Mouse (Mus musculus): ENCODE data around the gene Rnf217. TPM values are rescaled to one million over a fixed set of nuclear protein-coding genes. Genes with fewer than 3 reads are reported as not detected.

Gene Rnf217
- total and polyA plus RNA-seq, 3 experiments: not detected

DNA sequence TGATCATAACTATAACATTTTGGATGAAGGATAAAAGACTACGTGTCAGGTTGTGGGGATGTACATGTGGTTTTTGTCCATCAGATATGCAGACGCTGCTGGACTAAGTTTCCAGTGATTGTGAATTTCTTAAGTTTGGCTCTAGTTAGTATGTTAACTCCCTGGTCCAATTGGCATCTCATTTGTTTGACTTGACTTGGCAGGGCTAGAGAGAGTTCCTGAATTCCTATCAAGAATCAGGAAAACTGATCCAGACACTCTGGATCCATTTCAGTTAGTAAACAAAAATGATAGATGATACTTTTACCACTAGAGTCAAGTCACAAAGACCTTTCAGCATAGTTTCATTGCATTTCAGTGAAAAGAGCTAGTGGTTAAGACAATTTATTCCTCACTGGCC is 112.1 kb downstream of the Rnf217 start:
- no peak for DNase-seq (ENCODE audit: extremely low read depth)
- H3K9ac ChIP-seq (ENCODE audit: insufficient read depth, low read depth): no peak overlapping the region
- H3K4me3 ChIP-seq (replicated peaks in 1 of 3; ENCODE audit: low read depth in 2 of 3, low read length in 2 of 3, poor library complexity in 1 of 3): no peak overlapping the region
- no peaks in the 10 kb centered on the region for H3K36me3 ChIP-seq (replicated peaks in 1 of 2; ENCODE audit: control insufficient read depth in 1 of 2, insufficient read depth in 1 of 2, low read length in 1 of 2)
- TF ChIP-seq RCOR1 (conservative IDR thresholded peaks at IDR 0.05; ENCODE audit: low read depth, low read length): no peak
- TF ChIP-seq NRF1 (IDR thresholded peaks at IDR 0.05; ENCODE audit: low read depth, low read length): no peak
- TF ChIP-seq SMC3 (IDR thresholded peaks at IDR 0.05; ENCODE audit: low read depth, low read length): no peak
- TF ChIP-seq MAZ (IDR thresholded peaks at IDR 0.05; ENCODE audit: low read depth, low read length): no peak
- TF ChIP-seq SIN3A (IDR thresholded peaks at IDR 0.05; ENCODE audit: low read length): no peak
- no peak for TF ChIP-seq RAD21 (IDR thresholded peaks at IDR 0.05; ENCODE audit: low read depth, low read length)
- no peak for TF ChIP-seq KAT2A (IDR thresholded peaks at IDR 0.05; ENCODE audit: insufficient replicate concordance, low read length)
- TF ChIP-seq PAX5 (IDR thresholded peaks at IDR 0.05; ENCODE audit: low read length): no peak
- no peak for TF ChIP-seq TBP (conservative IDR thresholded peaks at IDR 0.05; ENCODE audit: low read depth, low read length)
- no peak for TF ChIP-seq USF1 (IDR thresholded peaks at IDR 0.05; ENCODE audit: low read depth, low read length)
- TF ChIP-seq CHD2 (IDR thresholded peaks at IDR 0.05; ENCODE audit: low read length): no peak
- no peak for TF ChIP-seq POLR2AphosphoS2 (IDR thresholded peaks at IDR 0.05; ENCODE audit: low read depth, low read length)
- TF ChIP-seq USF2 (conservative IDR thresholded peaks at IDR 0.05; ENCODE audit: low read depth, low read length): no peak
- TF ChIP-seq E2F4 (IDR thresholded peaks at IDR 0.05; ENCODE audit: insufficient replicate concordance, low read depth, low read length): no peak
- TF ChIP-seq GABPA (IDR thresholded peaks at IDR 0.05; ENCODE audit: insufficient replicate concordance, low read depth, low read length): no peak
- TF ChIP-seq MEF2A (IDR thresholded peaks at IDR 0.05; ENCODE audit: borderline replicate concordance, low read depth, low read length): no peak
- H3K9me3 ChIP-seq (replicated peaks; ENCODE audit: low read length): no peaks in the 10 kb centered on the region
- H3K79me2 ChIP-seq (replicated peaks; ENCODE audit: control insufficient read depth, extremely low read depth, insufficient read depth, poor library complexity, severe bottlenecking): no peaks in the 10 kb centered on the region
- H3K4me1 ChIP-seq (ENCODE audit: control insufficient read depth in 1 of 2, insufficient read depth in 2 of 2): no peaks in the 10 kb centered on the region
- dilution Hi-C loops (cut with MboI; ENCODE audit: extremely low pct_ligation_motif_present, extremely low pct_unique_long_range_greater_than_20kb, low sequenced_read_pairs) (no loop called here), in situ Hi-C loops (cut with MboI; ENCODE audit: low pct_ligation_motif_present, low pct_unique_long_range_greater_than_20kb, low sequenced_read_pairs) (no loop called here)
- H3K27me3 ChIP-seq (replicated peaks): no peaks in the 10 kb centered on the region
- no peak overlapping the region for H3K27ac ChIP-seq (ENCODE audit: insufficient read depth, low read depth)
- H3K4me2 ChIP-seq (ENCODE audit: insufficient read depth, low read depth, poor library complexity, severe bottlenecking): no peak overlapping the region

DNA sequence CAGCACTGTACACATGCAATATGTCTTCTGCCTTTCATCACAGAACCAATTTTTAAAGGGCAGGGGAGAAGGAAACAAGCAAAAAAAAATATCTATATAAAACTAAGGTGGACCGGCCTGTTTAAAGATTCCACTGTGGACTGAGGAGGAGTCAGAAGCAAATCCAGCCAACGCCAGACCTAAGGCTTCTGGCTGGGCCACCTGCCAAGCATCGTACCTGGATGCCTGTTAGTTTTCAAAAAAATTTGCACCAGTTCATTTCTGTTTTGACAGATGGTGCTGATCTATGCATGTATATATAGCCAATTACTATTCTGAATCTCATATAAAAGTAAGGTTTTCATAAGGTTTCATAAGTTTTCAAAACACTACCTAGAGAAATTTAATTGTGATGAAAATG is 113.2 kb downstream of the Rnf217 start:
- dilution Hi-C loops (cut with MboI; ENCODE audit: extremely low pct_ligation_motif_present, extremely low pct_unique_long_range_greater_than_20kb, low sequenced_read_pairs) (no loop called here), in situ Hi-C loops (cut with MboI; ENCODE audit: low pct_ligation_motif_present, low pct_unique_long_range_greater_than_20kb, low sequenced_read_pairs) (no loop called here)
- Histone ChIP-seq H3K27me3 (replicated peaks) (no peaks in the 10 kb centered on the region), H3K79me2 (replicated peaks; ENCODE audit: control insufficient read depth, extremely low read depth, insufficient read depth, poor library complexity, severe bottlenecking) (no peaks in the 10 kb centered on the region), H3K4me2 (ENCODE audit: insufficient read depth, low read depth, poor library complexity, severe bottlenecking) (no peak overlapping the region), H3K27ac (ENCODE audit: insufficient read depth, low read depth) (no peak overlapping the region), H3K9ac (ENCODE audit: insufficient read depth, low read depth) (no peak overlapping the region), H3K9me3 (replicated peaks; ENCODE audit: low read length) (no peaks in the 10 kb centered on the region), H3K4me3 (replicated peaks in 1 of 3; ENCODE audit: low read depth in 2 of 3, low read length in 2 of 3, poor library complexity in 1 of 3) (no peak overlapping the region), H3K36me3 (replicated peaks in 1 of 2; ENCODE audit: control insufficient read depth in 1 of 2, insufficient read depth in 1 of 2, low read length in 1 of 2) (no peaks in the 10 kb centered on the region), H3K4me1 (ENCODE audit: control insufficient read depth in 1 of 2, insufficient read depth in 2 of 2) (no peaks in the 10 kb centered on the region)
- no peak for DNase-seq (ENCODE audit: extremely low read depth)
- no peak for TF ChIP-seq MAFK (IDR thresholded peaks at IDR 0.05; ENCODE audit: insufficient replicate concordance, low read length)
- no peak for TF ChIP-seq IRF4 (IDR thresholded peaks at IDR 0.05; ENCODE audit: low read depth, low read length)
